Mouse (Mus musculus) telencephalon, adult 2 months (tissue): ENCODE measurements around the gene Sri.
"Not testable (repeated sequence)": the region's sequence is repeated elsewhere in the genome, so short reads cannot be mapped to it uniquely, and the experiment has no call there.

ENCODE experiments used
- DNase-seq: peaks from one replicate; pipeline ENCODE4 v3.0.0-alpha.2; 2011; ENCODE audit warnings: low read depth, low spot score

The Sri gene

GRCm38 (mm10) chr5:8045855-8046254 lies at the start of gene Sri:
TSS of gene Sri (plus strand) at chr5:8046078.
- no peak for DNase-seq

GRCm38 (mm10) chr5:7996401-7997044 lies 49.4 kb upstream of the Sri start:
- DNase-seq = no peak

GRCm38 (mm10) chr5:7997086-7997485 lies 48.8 kb upstream of the Sri start:
- no peak for DNase-seq

GRCm38 (mm10) chr5:8000466-8000865 lies 45.4 kb upstream of the Sri start:
- no peak for DNase-seq

GRCm38 (mm10) chr5:8002827-8003226 lies 43.1 kb upstream of the Sri start:
- no peak for DNase-seq

GRCm38 (mm10) chr5:8013276-8013675 lies 32.6 kb upstream of the Sri start:
- no peak for DNase-seq

GRCm38 (mm10) chr5:8034596-8034995 lies 11.3 kb upstream of the Sri start:
- not testable (repeated sequence) for DNase-seq

GRCm38 (mm10) chr5:8053827-8054226 lies 7.9 kb downstream of the Sri start:
- DNase-seq = no peak

GRCm38 (mm10) chr5:8055721-8056129 lies 9.8 kb downstream of the Sri start:
- no peak for DNase-seq

- DNase-seq = peak; percentile 65
These were observed 10.5 kb downstream of the Sri start for GRCm38 (mm10) chr5:8056141-8057017.

GRCm38 (mm10) chr5:8057018-8057323 lies 11.1 kb downstream of the Sri start:
- DNase-seq = no peak

GRCm38 (mm10) chr5:8058056-8058455 lies 12.2 kb downstream of the Sri start:
- DNase-seq = no peak

- DNase-seq = no peak
These were observed 16.6 kb downstream of the Sri start for GRCm38 (mm10) chr5:8062469-8062868.

GRCm38 (mm10) chr5:8063207-8063606 lies 17.3 kb downstream of the Sri start:
- no peak for DNase-seq

GRCm38 (mm10) chr5:8073406-8073805 lies 27.5 kb downstream of the Sri start:
- DNase-seq = no peak

- no peak for DNase-seq
These were observed 28.2 kb downstream of the Sri start for GRCm38 (mm10) chr5:8073901-8074561.

- DNase-seq = no peak
These were observed 31.6 kb downstream of the Sri start for GRCm38 (mm10) chr5:8077481-8077880.

- DNase-seq = no peak
These were observed 37.1 kb downstream of the Sri start for GRCm38 (mm10) chr5:8082800-8083509.

- no peak for DNase-seq
These were observed 39.8 kb downstream of the Sri start for GRCm38 (mm10) chr5:8085661-8086060.

GRCm38 (mm10) chr5:8088147-8088546 lies 42.3 kb downstream of the Sri start:
- no peak for DNase-seq

GRCm38 (mm10) chr5:8094921-8095320 lies 49.0 kb downstream of the Sri start:
- no peak for DNase-seq

- DNase-seq = no peak
These were observed 49.8 kb downstream of the Sri start for GRCm38 (mm10) chr5:8095689-8096088.
